ENCODE assay signal across 11 mouse cellular contexts in the genomic region with DNA sequence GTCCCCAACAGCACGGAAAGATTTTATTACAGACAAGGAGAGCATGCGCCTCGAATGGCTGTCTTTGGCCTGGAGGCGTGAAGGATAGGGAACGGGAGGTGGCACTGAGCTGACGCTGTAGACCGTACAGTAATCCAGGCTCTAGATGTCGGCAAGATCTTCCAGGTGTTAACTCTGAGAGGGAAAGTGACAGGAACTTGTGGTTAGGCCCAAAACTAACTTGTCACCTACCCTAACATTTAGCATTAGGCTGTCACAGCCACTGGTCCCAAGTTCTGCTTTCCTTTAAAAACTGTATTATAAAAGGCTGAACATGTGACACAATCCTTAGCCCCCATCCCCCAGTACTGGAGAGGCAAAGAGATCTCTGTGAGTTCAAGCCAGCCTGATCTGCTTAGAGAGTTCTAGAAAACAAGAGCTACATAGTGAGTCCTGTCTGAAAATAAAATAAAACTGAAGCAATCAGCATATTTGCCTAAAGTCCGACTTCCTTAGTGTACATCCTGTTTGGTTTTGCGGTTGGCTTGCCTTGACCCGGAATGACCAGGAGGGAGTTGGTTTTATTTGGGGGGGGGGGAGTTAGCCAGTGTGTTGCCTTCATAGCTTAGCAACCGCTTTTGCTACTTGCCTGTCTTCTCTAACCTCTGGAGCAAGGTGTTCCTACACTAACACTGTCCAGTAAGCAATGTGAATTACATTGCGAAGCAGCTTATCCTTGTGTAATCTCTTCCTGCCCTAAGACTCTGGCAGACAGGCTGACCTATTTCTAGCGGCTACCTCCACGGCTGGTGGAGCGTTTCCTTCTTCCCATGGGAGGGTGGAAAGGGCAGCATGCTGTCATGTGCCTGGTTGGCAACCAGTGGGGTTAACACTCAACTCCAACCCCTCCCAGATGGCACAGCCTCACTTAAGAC.
A peak's percentile ranks its signal among the peaks of the same experiment; 100 is the strongest.
DNase-seq lines count a peak whose midpoint lies in the region; ATAC-seq and TF ChIP-seq lines count a peak whose summit lies in the region.
"Had no signal": no experiment of that assay in that cellular context is flagged by ENCODE, and none has a peak within 500 bp of the region (broad histone marks: within the 10 kb centered on the region; RNA-seq: fewer than 3 reads in every experiment).

No protein-coding gene starts in this region.

- no peak for TF ChIP-seq CTCF in gastrocnemius, adult 2 months (IDR thresholded peaks at IDR 0.05)

- ATAC-seq in intestine, embryonic 15.5 days: no peak
- ATAC-seq: forebrain, embryonic 16.5 days had no signal

- no peak overlapping the region for H3K27ac ChIP-seq in gastrocnemius, adult 2 months
- H3K27ac ChIP-seq in intestine, embryonic 15.5 days: no peak overlapping the region
- H3K27ac ChIP-seq: midbrain, embryonic 12.5 days had no signal

- DNase-seq in gastrocnemius, adult 2 months: peak; percentile 57
- no peak for DNase-seq in gastrocnemius, postnatal 10 days
- DNase-seq in Muller cell, postnatal 12 days (ENCODE audit: inconsistent ontology term): peak; percentile 6
- peak; percentile 70 to 78 for DNase-seq in kidney, adult 8-10 months
- peak; percentile 41 for DNase-seq in lung, postnatal 36 days
- no peak for DNase-seq in left cerebral cortex, postnatal 25 days (ENCODE audit: low spot score in 2 of 2)
- DNase-seq in urinary bladder, postnatal 14 days (ENCODE audit: low spot score): no peak
- DNase-seq: thymus, adult 18-20 months had no signal

- WGBS in intestine, embryonic 15.5 days: 78% methylated on average over 16 of the region's 16 CpGs

- no peak overlapping the region for H3K4me2 ChIP-seq in intestine, embryonic 15.5 days (replicated peaks)
- H3K4me2 ChIP-seq: midbrain, embryonic 12.5 days had no signal

- no peaks in the 10 kb centered on the region for H3K27me3 ChIP-seq in intestine, embryonic 15.5 days (replicated peaks)

- no peaks in the 10 kb centered on the region for H3K36me3 ChIP-seq in intestine, embryonic 15.5 days
- H3K36me3 ChIP-seq: midbrain, embryonic 12.5 days had no signal

- no peak overlapping the region for H3K4me3 ChIP-seq in gastrocnemius, adult 2 months
- no peak overlapping the region for H3K4me3 ChIP-seq in intestine, embryonic 15.5 days (replicated peaks)
- H3K4me3 ChIP-seq: midbrain, embryonic 12.5 days had no signal

- H3K9ac ChIP-seq in intestine, embryonic 15.5 days: no peak overlapping the region
- H3K9ac ChIP-seq: midbrain, embryonic 12.5 days had no signal

- no peaks in the 10 kb centered on the region for H3K9me3 ChIP-seq in intestine, embryonic 15.5 days
- H3K9me3 ChIP-seq: midbrain, embryonic 12.5 days had no signal

- no peaks in the 10 kb centered on the region for H3K4me1 ChIP-seq in intestine, embryonic 15.5 days (replicated peaks)
- H3K4me1 ChIP-seq: midbrain, embryonic 12.5 days had no signal

- intact Hi-C loops in gastrocnemius, adult 2 months (cut with DNase I): loop anchor here (5.0 to 10.0 kb wide), 2 partner anchors 99 to 173 kb away; a partner anchor contains a TSS
- intact Hi-C loops in left cerebral cortex, postnatal 25 days (cut with DNase I): no loop called here

Comparison
In these comparisons a context has a peak if more than half of its experiments do, and no peak if none do; other contexts are left out.
1. DNase-seq: peak in gastrocnemius, adult 2 months (single experiment), Muller cell, postnatal 12 days (single experiment), kidney, adult 8-10 months (2 of 2) and lung, postnatal 36 days (single experiment); none in gastrocnemius, postnatal 10 days (single experiment), left cerebral cortex, postnatal 25 days (0 of 2) and urinary bladder, postnatal 14 days (single experiment).